Mouse (Mus musculus): ENCODE results near the gene Slc25a33. TPM values are rescaled to one million over a fixed set of nuclear protein-coding genes. Genes with fewer than 3 reads are reported as not detected.
A peak's percentile ranks its signal among the peaks of the same experiment; 100 is the strongest.
"Not testable (repeated sequence)": the region's sequence is repeated elsewhere in the genome, so short reads cannot be mapped to it uniquely, and the experiment has no call there.

Slc25a33 gene
- polyA plus RNA-seq, 1 experiment from 2014 or later = 53.2 TPM

DNA sequence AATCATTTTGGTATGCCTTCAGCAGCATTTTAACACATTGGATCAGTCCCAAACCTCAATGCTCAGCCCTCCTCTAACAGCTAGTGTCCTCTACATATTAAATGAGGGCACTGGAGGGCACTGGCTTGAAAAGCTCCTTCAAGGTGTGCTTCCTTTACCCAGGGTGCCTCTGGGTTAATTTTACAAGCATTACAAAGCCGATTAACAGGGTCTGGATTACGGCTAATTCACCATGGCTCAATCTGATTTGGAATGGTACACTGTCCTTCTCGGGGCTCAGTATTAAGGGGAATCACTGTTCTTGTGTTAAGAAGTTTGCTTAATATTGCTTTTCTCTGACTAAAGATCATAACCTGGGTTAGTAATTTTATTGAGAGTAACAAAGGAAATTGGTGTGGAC lies 21.2 kb downstream of the Slc25a33 start:
- peaks cover 24% of the 10 kb centered on the region for H3K36me3 ChIP-seq (replicated peaks; ENCODE audit: insufficient read depth, low read length)
- no peaks in the 10 kb centered on the region for H3K4me1 ChIP-seq (ENCODE audit: insufficient read depth)
- no peak overlapping the region for H3K4me2 ChIP-seq (ENCODE audit: low read depth, low read length)
- no peaks in the 10 kb centered on the region for H3K27me3 ChIP-seq (ENCODE audit: insufficient read depth, low read length)
- no peak overlapping the region for H3K9ac ChIP-seq (replicated peaks)
- no peaks in the 10 kb centered on the region for H3K9me3 ChIP-seq (ENCODE audit: low read length)
- WGBS (ENCODE audit: insufficient replicate concordance) = 83% methylated on average over 3 of the region's 3 CpGs
- DNase-seq (no peak), ATAC-seq (no peak)
- TF ChIP-seq EP300 (IDR thresholded peaks at IDR 0.05; ENCODE audit: low read depth) (no peak), CTCF (IDR thresholded peaks at IDR 0.05; ENCODE audit: low read depth) (no peak)
- no peak overlapping the region for H3K27ac ChIP-seq (ENCODE audit: low read depth)
- H3K4me3 ChIP-seq (ENCODE audit: low read depth, low read length) = no peak overlapping the region

DNA sequence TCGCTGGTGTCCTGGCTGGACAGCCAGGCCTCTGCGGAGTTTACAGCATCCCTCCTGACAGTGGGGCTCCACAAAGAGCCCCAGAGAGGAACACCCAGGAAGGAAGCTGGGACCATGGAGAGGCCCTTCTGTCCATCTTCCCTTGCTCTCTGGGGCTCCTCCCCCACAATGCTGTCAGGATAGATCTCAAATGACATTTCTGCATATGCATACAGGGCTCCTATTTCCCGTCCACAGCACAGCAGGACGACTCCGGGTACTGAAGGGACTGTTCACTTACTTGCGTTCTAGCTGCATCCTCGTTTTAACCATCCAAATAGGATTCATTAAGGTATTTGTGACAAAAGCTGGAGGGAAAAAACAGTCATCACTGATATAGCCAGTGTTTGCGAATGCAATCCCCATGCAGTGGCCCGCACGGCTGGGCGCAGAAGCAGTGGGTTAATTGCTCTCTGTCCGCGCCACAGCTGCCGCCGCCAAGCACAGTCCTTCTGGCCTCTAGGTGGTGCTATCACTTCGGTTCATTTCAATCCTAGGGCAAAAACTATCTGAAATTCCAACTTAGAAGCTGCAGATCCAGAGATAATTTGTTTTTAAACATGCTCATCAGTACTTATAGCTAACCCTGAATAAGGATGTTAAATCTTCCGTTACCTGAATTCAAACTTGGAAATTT lies 21.8 kb downstream of the Slc25a33 start:
- Histone ChIP-seq H3K27me3 (ENCODE audit: insufficient read depth, low read length) (no peaks in the 10 kb centered on the region), H3K9ac (replicated peaks) (no peak overlapping the region), H3K4me1 (ENCODE audit: insufficient read depth) (no peaks in the 10 kb centered on the region), H3K4me2 (ENCODE audit: low read depth, low read length) (no peak overlapping the region), H3K4me3 (ENCODE audit: low read depth, low read length) (no peak overlapping the region), H3K9me3 (ENCODE audit: low read length) (no peaks in the 10 kb centered on the region), H3K27ac (ENCODE audit: low read depth) (no peak overlapping the region), H3K36me3 (replicated peaks; ENCODE audit: insufficient read depth, low read length) (peaks cover 24% of the 10 kb centered on the region)
- TF ChIP-seq CTCF (IDR thresholded peaks at IDR 0.05; ENCODE audit: low read depth) (peak; percentile 76), EP300 (IDR thresholded peaks at IDR 0.05; ENCODE audit: low read depth) (no peak)
- ATAC-seq (no peak), DNase-seq (peak; percentile 50)
- 44% methylated on average over 17 of the region's 17 CpGs for WGBS (ENCODE audit: insufficient replicate concordance)

DNA sequence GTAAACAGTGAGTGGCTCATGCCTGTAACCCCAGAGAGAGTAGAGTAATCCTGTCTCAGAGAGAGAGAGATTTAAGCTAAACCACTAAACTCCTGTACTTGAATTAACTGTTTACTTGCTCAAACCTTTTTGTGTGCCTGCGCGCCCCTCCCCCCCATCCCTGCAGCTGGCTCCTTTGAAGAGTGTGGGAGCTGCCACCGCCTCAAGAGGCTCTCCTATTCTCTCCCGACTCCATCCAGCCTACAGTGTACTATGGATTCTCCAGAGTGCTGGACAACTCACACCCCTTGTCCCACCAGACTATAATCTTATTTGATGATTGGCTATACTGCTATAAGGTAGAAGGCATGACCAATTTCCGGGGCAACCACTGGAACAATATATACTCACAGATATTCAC lies 23.4 kb downstream of the Slc25a33 start:
- no peak for ATAC-seq
- WGBS (ENCODE audit: insufficient replicate concordance) = 70% methylated on average over 5 of the region's 5 CpGs
- no peak for TF ChIP-seq CTCF (IDR thresholded peaks at IDR 0.05; ENCODE audit: low read depth)

DNA sequence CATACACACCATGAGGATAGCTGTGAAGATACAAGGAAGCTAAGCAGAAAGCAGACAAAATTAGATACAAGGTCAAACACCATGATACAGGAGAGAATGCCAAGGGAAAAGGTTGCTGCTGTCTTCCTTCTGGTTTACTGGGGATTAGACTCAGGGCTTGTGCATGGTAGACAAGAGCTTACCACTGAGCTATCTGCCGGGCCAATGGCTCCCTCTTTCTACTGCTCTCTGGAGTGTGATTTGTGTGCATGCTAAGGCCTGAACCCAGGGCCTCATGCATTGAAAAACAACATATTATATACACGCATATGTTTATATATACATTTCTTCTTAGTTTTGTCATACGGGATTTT lies 24.4 kb downstream of the Slc25a33 start:
- H3K4me1 ChIP-seq (ENCODE audit: insufficient read depth); DNase-seq; H3K4me2 ChIP-seq (ENCODE audit: low read depth, low read length); H3K9ac ChIP-seq (replicated peaks); ATAC-seq; H3K4me3 ChIP-seq (ENCODE audit: low read depth, low read length); H3K27me3 ChIP-seq (ENCODE audit: insufficient read depth, low read length); H3K27ac ChIP-seq (ENCODE audit: low read depth); H3K9me3 ChIP-seq (ENCODE audit: low read length): not testable (repeated sequence)
- WGBS (ENCODE audit: insufficient replicate concordance) = 86% methylated on average over 3 of the region's 3 CpGs
- H3K36me3 ChIP-seq (replicated peaks; ENCODE audit: insufficient read depth, low read length) = peaks cover 22% of the 10 kb centered on the region

More for the DNA sequence above, 23.4 kb downstream of the Slc25a33 start:
- H3K27me3 ChIP-seq (ENCODE audit: insufficient read depth, low read length) = no peaks in the 10 kb centered on the region
- H3K4me2 ChIP-seq (ENCODE audit: low read depth, low read length) = no peak overlapping the region
- H3K27ac ChIP-seq (ENCODE audit: low read depth) = no peak overlapping the region
- no peaks in the 10 kb centered on the region for H3K9me3 ChIP-seq (ENCODE audit: low read length)
- peaks cover 23% of the 10 kb centered on the region for H3K36me3 ChIP-seq (replicated peaks; ENCODE audit: insufficient read depth, low read length)
- H3K9ac ChIP-seq (replicated peaks) = no peak overlapping the region
- no peak overlapping the region for H3K4me3 ChIP-seq (ENCODE audit: low read depth, low read length)
- no peak for DNase-seq
- H3K4me1 ChIP-seq (ENCODE audit: insufficient read depth) = no peaks in the 10 kb centered on the region

DNA sequence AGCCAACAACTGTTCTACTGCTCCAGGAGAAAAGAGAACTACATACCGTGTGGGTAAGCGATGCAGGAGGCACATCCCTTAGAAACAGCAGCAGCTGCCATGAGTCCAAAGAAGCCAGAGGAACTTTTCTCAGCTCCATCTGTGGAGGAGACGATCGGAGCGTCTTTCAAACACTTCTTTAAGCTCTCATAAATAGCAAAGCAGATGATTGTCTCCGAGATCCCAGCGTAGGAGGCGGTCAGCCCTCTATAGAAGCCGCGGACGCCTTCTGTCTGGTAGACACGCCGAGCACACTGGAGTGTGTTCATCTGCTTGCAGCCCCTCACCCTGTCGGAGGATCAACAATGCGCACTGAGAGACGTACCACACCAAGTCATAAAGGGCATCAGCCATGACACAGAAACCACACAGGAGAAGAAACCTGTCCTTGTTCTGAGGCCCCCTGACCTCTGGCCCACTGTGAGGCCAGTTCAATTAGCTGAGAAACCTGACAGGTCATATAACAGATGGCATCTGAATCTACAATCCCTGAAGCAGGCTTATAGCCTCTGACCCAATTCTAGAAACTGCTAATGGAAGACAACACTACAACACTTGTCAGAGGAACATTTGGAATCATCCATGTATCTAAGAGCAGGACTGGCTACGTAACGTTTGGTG lies 24.9 kb downstream of the Slc25a33 start:
- DNase-seq (no peak), ATAC-seq (no peak)
- Histone ChIP-seq H3K36me3 (replicated peaks; ENCODE audit: insufficient read depth, low read length) (peaks cover 19% of the 10 kb centered on the region), H3K27ac (ENCODE audit: low read depth) (no peak overlapping the region), H3K27me3 (ENCODE audit: insufficient read depth, low read length) (no peaks in the 10 kb centered on the region), H3K4me2 (ENCODE audit: low read depth, low read length) (no peak overlapping the region), H3K9me3 (ENCODE audit: low read length) (no peaks in the 10 kb centered on the region), H3K9ac (replicated peaks) (no peak overlapping the region), H3K4me1 (ENCODE audit: insufficient read depth) (no peaks in the 10 kb centered on the region), H3K4me3 (ENCODE audit: low read depth, low read length) (no peak overlapping the region)
- TF ChIP-seq EP300 (IDR thresholded peaks at IDR 0.05; ENCODE audit: low read depth) = no peak
- no peak for TF ChIP-seq CTCF (IDR thresholded peaks at IDR 0.05; ENCODE audit: low read depth)
- WGBS (ENCODE audit: insufficient replicate concordance) = 91% methylated on average over 18 of the region's 18 CpGs

DNA sequence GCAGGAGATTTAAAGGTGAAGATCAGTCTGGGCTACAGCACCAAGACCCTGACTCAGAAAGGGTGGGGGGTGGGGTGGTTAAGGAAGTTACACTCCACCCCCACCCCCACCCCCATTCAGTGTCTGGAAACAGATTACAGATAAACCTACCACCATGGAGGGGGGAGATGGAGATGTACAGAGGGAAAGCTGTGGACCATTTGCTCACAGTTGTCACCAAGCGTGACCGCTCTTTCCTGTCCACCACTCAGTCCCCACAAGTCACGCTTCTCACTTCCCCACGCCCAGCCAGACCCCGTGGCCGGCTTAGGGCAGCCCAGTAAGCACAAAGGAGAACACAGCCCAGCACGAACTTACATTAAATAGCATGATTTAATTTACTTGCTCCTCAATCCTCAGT lies 30.0 kb downstream of the Slc25a33 start:
- Histone ChIP-seq H3K4me2 (ENCODE audit: low read depth, low read length) (no peak overlapping the region), H3K4me3 (ENCODE audit: low read depth, low read length) (no peak overlapping the region), H3K9ac (replicated peaks) (no peak overlapping the region), H3K9me3 (ENCODE audit: low read length) (no peaks in the 10 kb centered on the region), H3K36me3 (replicated peaks; ENCODE audit: insufficient read depth, low read length) (peaks cover 16% of the 10 kb centered on the region), H3K4me1 (ENCODE audit: insufficient read depth) (no peaks in the 10 kb centered on the region), H3K27ac (ENCODE audit: low read depth) (no peak overlapping the region), H3K27me3 (ENCODE audit: insufficient read depth, low read length) (no peaks in the 10 kb centered on the region)
- TF ChIP-seq EP300 (IDR thresholded peaks at IDR 0.05; ENCODE audit: low read depth) (no peak), CTCF (IDR thresholded peaks at IDR 0.05; ENCODE audit: low read depth) (no peak)
- 79% methylated on average over 7 of the region's 7 CpGs for WGBS (ENCODE audit: insufficient replicate concordance)
- DNase-seq (no peak), ATAC-seq (no peak)
